Mouse (Mus musculus): Measurements from ENCODE around the gene Grwd1.

- TF ChIP-seq CTCF (IDR thresholded peaks at IDR 0.05; ENCODE audit: insufficient read depth, low read depth, low read length) (no peak), POLR2A (IDR thresholded peaks at IDR 0.05; ENCODE audit: insufficient read depth, low read depth, low read length) (no peak)
These were observed 32.1 kb upstream of the Grwd1 start for GRCm38 (mm10) chr7:45862804-45863203.
